Comparison of ENCODE assay signal across 8 mouse cellular contexts in the genomic region with DNA sequence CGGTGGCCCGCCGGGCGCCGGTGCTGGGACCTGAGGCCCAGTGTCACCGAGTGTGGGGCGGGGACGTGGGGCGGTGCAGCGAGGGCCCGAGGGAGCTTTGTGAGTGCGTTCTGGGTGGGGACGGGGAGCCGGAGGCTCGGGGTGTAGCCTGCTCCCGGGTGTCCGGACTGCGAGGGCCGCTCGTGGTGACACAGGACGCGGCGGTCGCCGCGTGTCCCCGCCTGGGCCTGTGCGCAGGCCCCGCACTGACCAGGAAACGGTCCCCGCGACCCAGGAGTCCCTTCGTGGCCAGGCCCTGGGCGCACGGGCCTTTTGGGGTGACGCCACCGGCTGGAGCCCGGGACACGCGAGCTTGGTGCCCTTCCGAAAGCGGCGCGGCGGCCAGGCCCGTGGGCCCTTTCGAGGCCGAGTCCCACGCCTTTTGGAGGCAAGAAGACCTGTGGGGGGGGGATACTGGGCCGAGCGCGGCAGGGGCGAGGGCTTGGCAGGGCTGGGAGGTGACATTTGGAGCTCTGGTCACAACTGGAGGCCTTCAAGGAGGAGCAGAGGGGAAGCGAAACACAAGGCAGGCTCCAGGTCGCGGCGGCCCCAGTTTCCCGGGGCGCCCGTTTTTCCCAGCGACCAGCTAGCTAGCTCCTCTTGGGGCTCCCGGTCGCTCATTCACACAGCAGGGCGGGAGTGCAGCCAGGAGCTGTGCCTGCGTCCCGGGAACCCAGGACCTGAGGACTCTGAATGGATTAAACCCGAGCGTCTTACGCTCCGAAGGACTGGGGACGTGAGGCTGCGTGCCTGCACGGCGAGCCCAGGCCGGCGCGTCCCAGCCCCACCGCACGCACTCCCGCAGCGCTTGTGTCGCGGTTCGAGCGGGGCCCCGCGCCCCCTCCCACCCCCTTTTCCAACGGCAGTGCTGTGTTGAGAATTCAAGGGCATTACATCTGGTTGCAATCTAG. TPM values are rescaled to one million over a fixed set of nuclear protein-coding genes. Genes with fewer than 3 reads are reported as not detected.
DNase-seq lines count a peak whose midpoint lies in the region; ATAC-seq lines count a peak whose summit lies in the region.

No protein-coding gene starts in this region.

- peak; percentile 27 for ATAC-seq in inflammation-experienced regulatory T-cells, adult 6 months
- peak; percentile 56 for ATAC-seq in megakaryocyte-erythroid progenitor cell, adult 5-6 weeks (replicated peaks; ENCODE audit: low FRiP score, low TSS enrichment, poor library complexity, severe bottlenecking)

- intact Hi-C loops in gastrocnemius, postnatal 14 days (cut with DNase I; ENCODE audit: low total_unique reads): loop anchor here (5.0 to 10.0 kb wide), 3 partner anchors 81 to 309 kb away; a partner anchor contains a TSS
- intact Hi-C loops in left cerebral cortex, postnatal 36 days (cut with DNase I): loop anchor here (1.0 to 10.0 kb wide), 4 partner anchors 33 to 189 kb away; no protein-coding TSS in a partner anchor

- DNase-seq in adipocyte (ENCODE audit: low spot score): peak; percentile 66
- DNase-seq in cerebellum, postnatal 4 days (ENCODE audit: low spot score in 2 of 2): peak; percentile 41 to 62
- peak; percentile 68 for DNase-seq in gastrocnemius, postnatal 14 days
- DNase-seq in left cerebral cortex, postnatal 36 days (ENCODE audit: low spot score in 2 of 2): peak; percentile 77 to 84
- DNase-seq in right cerebral cortex, postnatal 10 days (ENCODE audit: low spot score in 2 of 2): peak; percentile 68 to 84
- peak; percentile 56 for DNase-seq in urinary bladder, postnatal 25 days (ENCODE audit: low spot score)

RNA-seq across cellular contexts. Expression of a gene that starts 1.1 kb away (rescaled TPM):
- total RNA-seq in gastrocnemius, postnatal 14 days (2021): 10 to 100 TPM; 15.9 to 18.3 TPM
- 10 to 100 TPM in 2 of 3 experiments, 1 to 10 TPM in 1; 5.6 to 12.2 (median 12.1) TPM for polyA plus RNA-seq in inflammation-experienced regulatory T-cells, adult 6 months (2017; shearing (Covaris generic))
- 10 to 100 TPM; 57.3 to 73.4 TPM for total RNA-seq in left cerebral cortex, postnatal 36 days (2021)
- total RNA-seq in megakaryocyte-erythroid progenitor cell, adult 5-6 weeks (2014; fragmentation: Nextera tagmentation): 55.9 and 58.6 TPM in 2 replicates
- total RNA-seq in megakaryocyte-erythroid progenitor cell, adult 5-6 weeks (2017): 5.9 and 8.3 TPM in 2 replicates

RNA-seq across cellular contexts. Expression of a gene that starts 59.6 kb away (rescaled TPM):
- 1 to 10 TPM; 4.4 to 5.5 TPM for total RNA-seq in gastrocnemius, postnatal 14 days (2021)
- 1 to 10 TPM in 2 of 3 experiments, under 1 TPM in 1; 0.74 to 2.5 (median 1.9) TPM for polyA plus RNA-seq in inflammation-experienced regulatory T-cells, adult 6 months (2017; shearing (Covaris generic))
- 1 to 10 TPM; 2.9 to 6.3 TPM for total RNA-seq in left cerebral cortex, postnatal 36 days (2021)
- total RNA-seq in megakaryocyte-erythroid progenitor cell, adult 5-6 weeks (2014; fragmentation: Nextera tagmentation): 10.9 and 18.9 TPM in 2 replicates
- 2.0 and 5.7 TPM in 2 replicates for total RNA-seq in megakaryocyte-erythroid progenitor cell, adult 5-6 weeks (2017)

Comparison
In these comparisons a context has a peak if more than half of its experiments do, and no peak if none do; other contexts are left out.
1. Peak in every context shown above with its lines: DNase-seq and ATAC-seq.